Mouse (Mus musculus): ENCODE data around the gene Olfr924.

DNA sequence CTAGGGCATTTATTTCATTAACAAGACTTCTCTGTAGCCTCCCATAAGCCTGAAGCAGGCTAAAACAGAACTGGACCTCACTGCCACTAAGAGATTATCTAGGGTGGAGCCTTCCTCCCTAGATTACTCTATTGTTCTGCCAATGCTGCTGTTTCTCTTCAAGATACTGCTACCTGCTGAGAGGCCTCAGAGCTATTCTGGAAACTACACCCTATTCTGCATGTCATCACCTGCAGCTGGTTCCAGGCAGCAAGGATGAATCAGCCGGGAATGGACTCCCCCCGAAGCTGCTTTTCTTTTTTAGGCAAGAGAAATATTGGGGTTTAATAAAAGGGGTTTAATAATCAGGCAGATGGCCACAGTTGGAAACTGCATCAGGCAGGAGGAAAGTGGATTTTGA lies 11.2 kb upstream of the Olfr924 start:
- TF ChIP-seq CTCF (IDR thresholded peaks at IDR 0.05; ENCODE audit: low read depth) (no peak), EP300 (optimal IDR thresholded peaks at IDR 0.05) (no peak)
